Mouse (Mus musculus): Measurements from ENCODE around the gene Stx5a.

DNA sequence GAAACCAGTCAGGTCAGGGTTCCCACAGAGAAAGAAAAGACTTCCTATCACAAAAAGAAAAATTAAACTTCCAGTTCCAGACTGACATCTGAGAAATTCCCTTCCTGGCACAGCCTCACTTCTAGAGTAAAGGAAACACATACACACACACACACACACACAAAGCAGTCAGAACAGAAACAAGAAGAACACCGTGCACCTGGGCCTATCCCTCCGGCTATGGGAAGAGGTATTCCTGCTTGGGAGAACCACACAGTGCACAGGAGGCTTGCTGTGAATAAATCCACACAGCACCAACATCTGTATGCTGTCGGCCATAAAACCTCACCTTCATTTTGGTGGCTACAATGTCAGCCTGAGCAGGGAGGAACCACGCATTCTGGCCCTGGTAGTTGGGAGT, 29.7 kb upstream of the Stx5a start:
- TF ChIP-seq CTCF (IDR thresholded peaks at IDR 0.05; ENCODE audit: low read depth) (no peak), EP300 (optimal IDR thresholded peaks at IDR 0.05) (no peak)

All from stomach, postnatal 0 days (tissue).